In genomic region chr19:6302114-6302513, GRCm38 (mm10) we compare ENCODE assay signal across 12 mouse cellular contexts. TPM values are rescaled to one million over a fixed set of nuclear protein-coding genes. Genes with fewer than 3 reads are reported as not detected.
DNase-seq lines count a peak whose midpoint lies in the region; ATAC-seq and TF ChIP-seq lines count a peak whose summit lies in the region.
"Had no signal": no experiment of that assay in that cellular context is flagged by ENCODE, and none has a peak within 500 bp of the region (broad histone marks: within the 10 kb centered on the region; RNA-seq: fewer than 3 reads in every experiment).

No protein-coding gene starts in this region.

- H3K4me2 ChIP-seq in hindbrain, embryonic 16.5 days (ENCODE audit: low read length) = no peak overlapping the region
- H3K4me2 ChIP-seq in hindbrain, embryonic 13.5 days = no peak overlapping the region
- H3K4me2 ChIP-seq in embryonic facial prominence, embryonic 14.5 days (ENCODE audit: low read depth, low read length) = no peak overlapping the region
- no peak overlapping the region for H3K4me2 ChIP-seq in liver, embryonic 15.5 days
- H3K4me2 ChIP-seq: neural tube, embryonic 12.5 days had no signal

- no peak overlapping the region for H3K4me3 ChIP-seq in hindbrain, embryonic 16.5 days (ENCODE audit: low read length)
- no peak overlapping the region for H3K4me3 ChIP-seq in hindbrain, embryonic 13.5 days
- peak overlapping the region; percentile 31; the same call in 1 of the 2 replicates for H3K4me3 ChIP-seq in G1E (ENCODE audit: low read depth, low read length)
- H3K4me3 ChIP-seq in embryonic facial prominence, embryonic 14.5 days (ENCODE audit: low read depth, low read length) = no peak overlapping the region
- H3K4me3 ChIP-seq in liver, embryonic 15.5 days (replicated peaks) = no peak overlapping the region
- H3K4me3 ChIP-seq: forebrain, embryonic 10.5 days; neural tube, embryonic 12.5 days had no signal

- H3K9me3 ChIP-seq in hindbrain, embryonic 16.5 days (ENCODE audit: control insufficient read depth, low read length) = no peaks in the 10 kb centered on the region
- no peaks in the 10 kb centered on the region for H3K9me3 ChIP-seq in hindbrain, embryonic 13.5 days
- H3K9me3 ChIP-seq in G1E (replicated peaks) = no peaks in the 10 kb centered on the region
- H3K9me3 ChIP-seq in embryonic facial prominence, embryonic 14.5 days (ENCODE audit: control insufficient read depth, low read length) = no peaks in the 10 kb centered on the region
- H3K9me3 ChIP-seq in liver, embryonic 15.5 days (replicated peaks) = no peaks in the 10 kb centered on the region
- H3K9me3 ChIP-seq: forebrain, embryonic 10.5 days; neural tube, embryonic 12.5 days had no signal

- H3K27ac ChIP-seq in hindbrain, embryonic 16.5 days (ENCODE audit: low read depth, low read length) = 0 out of 2 replicates have a peak overlapping the region, but pooled peaks have one; percentile 6
- H3K27ac ChIP-seq in hindbrain, embryonic 13.5 days = no peak overlapping the region
- peak overlapping the region; percentile 30; the same call in 1 of the 2 replicates for H3K27ac ChIP-seq in embryonic facial prominence, embryonic 14.5 days (replicated peaks; ENCODE audit: low read depth, low read length)
- peak overlapping the region; percentile 96 for H3K27ac ChIP-seq in liver, embryonic 15.5 days (replicated peaks)
- H3K27ac ChIP-seq: forebrain, embryonic 10.5 days; neural tube, embryonic 12.5 days had no signal

- H3K36me3 ChIP-seq in hindbrain, embryonic 16.5 days (ENCODE audit: control insufficient read depth, insufficient read depth, low read length) = peaks cover 16% of the 10 kb centered on the region
- H3K36me3 ChIP-seq in hindbrain, embryonic 13.5 days = peaks cover 38% of the 10 kb centered on the region
- peaks cover 36% of the 10 kb centered on the region for H3K36me3 ChIP-seq in G1E (replicated peaks)
- H3K36me3 ChIP-seq in embryonic facial prominence, embryonic 14.5 days (ENCODE audit: control insufficient read depth, insufficient read depth, low read length) = peaks cover 29% of the 10 kb centered on the region
- H3K36me3 ChIP-seq in liver, embryonic 15.5 days (replicated peaks) = peaks cover 32% of the 10 kb centered on the region

- WGBS in hindbrain, embryonic 16.5 days = 92% methylated on average over 5 of the region's 5 CpGs
- WGBS in hindbrain, embryonic 13.5 days = 94% methylated on average over 5 of the region's 5 CpGs
- WGBS in embryonic facial prominence, embryonic 14.5 days = 89% methylated on average over 5 of the region's 5 CpGs
- 47% methylated on average over 5 of the region's 5 CpGs for WGBS in liver, embryonic 15.5 days (ENCODE audit: insufficient replicate concordance)

- peaks cover 9% of the 10 kb centered on the region; the same call in 1 of the 2 replicates for H3K4me1 ChIP-seq in hindbrain, embryonic 16.5 days (ENCODE audit: control insufficient read depth, insufficient read depth, low read depth, low read length)
- peaks cover 16% of the 10 kb centered on the region for H3K4me1 ChIP-seq in hindbrain, embryonic 13.5 days (replicated peaks)
- peaks cover 87% of the 10 kb centered on the region for H3K4me1 ChIP-seq in G1E (ENCODE audit: insufficient read depth, low read depth, low read length)
- 0 out of 2 replicates have a peak, but pooled peaks cover 4% of the 10 kb centered on the region for H3K4me1 ChIP-seq in embryonic facial prominence, embryonic 14.5 days (ENCODE audit: control insufficient read depth, insufficient read depth, low read length)
- peaks cover 99% of the 10 kb centered on the region for H3K4me1 ChIP-seq in liver, embryonic 15.5 days (replicated peaks)

- no peak for ATAC-seq in hindbrain, embryonic 16.5 days
- no peak for ATAC-seq in hindbrain, embryonic 13.5 days (ENCODE audit: low FRiP score)
- ATAC-seq in G1E (ENCODE audit: extremely low read depth, insufficient number of reproducible peaks, low FRiP score, poor library complexity, severe bottlenecking) = no peak
- no peak for ATAC-seq in embryonic facial prominence, embryonic 14.5 days (ENCODE audit: low read depth)
- ATAC-seq in liver, embryonic 15.5 days (ENCODE audit: insufficient read depth) = no peak

- TF ChIP-seq CTCF in G1E (IDR thresholded peaks at IDR 0.05; ENCODE audit: low read depth, low read length) = no peak

- no peak overlapping the region for H3K9ac ChIP-seq in hindbrain, embryonic 16.5 days (ENCODE audit: low read depth, low read length)
- H3K9ac ChIP-seq in hindbrain, embryonic 13.5 days = no peak overlapping the region
- H3K9ac ChIP-seq in embryonic facial prominence, embryonic 14.5 days (ENCODE audit: low read depth, low read length) = no peak overlapping the region
- H3K9ac ChIP-seq in liver, embryonic 15.5 days = no peak overlapping the region
- H3K9ac ChIP-seq: neural tube, embryonic 12.5 days had no signal

- no peaks in the 10 kb centered on the region for H3K27me3 ChIP-seq in hindbrain, embryonic 16.5 days (replicated peaks; ENCODE audit: control insufficient read depth, insufficient read depth, low read length)
- no peaks in the 10 kb centered on the region for H3K27me3 ChIP-seq in hindbrain, embryonic 13.5 days
- H3K27me3 ChIP-seq in G1E (ENCODE audit: insufficient read depth, low read length) = no peaks in the 10 kb centered on the region
- no peaks in the 10 kb centered on the region for H3K27me3 ChIP-seq in embryonic facial prominence, embryonic 14.5 days (replicated peaks; ENCODE audit: control insufficient read depth, insufficient read depth, low read length)
- no peaks in the 10 kb centered on the region for H3K27me3 ChIP-seq in liver, embryonic 15.5 days
- H3K27me3 ChIP-seq: neural tube, embryonic 12.5 days had no signal

- no peak for DNase-seq in G1E (ENCODE audit: low spot score)
- DNase-seq in embryonic facial prominence, embryonic 14.5 days (ENCODE audit: low spot score) = no peak
- no peak for DNase-seq in layer of hippocampus, postnatal 14 days (ENCODE audit: low spot score in 2 of 2)
- no peak for DNase-seq in ovary, adult 18-20 months (ENCODE audit: low spot score)
- DNase-seq: kidney, adult 2 months; lung, postnatal 14 days; midbrain, embryonic 14.5 days had no signal

RNA-seq across cellular contexts. Expression of gene Cdc42bpg, which starts 4.1 kb away (rescaled TPM):
- 0.26 and 0.31 TPM in 2 replicates for polyA plus RNA-seq in hindbrain, embryonic 16.5 days (2015; fragmentation: Nextera tagmentation; extraction: Ambion mirVana)
- 0.42 and 0.48 TPM in 2 replicates for polyA plus RNA-seq in hindbrain, embryonic 13.5 days (2015; fragmentation: Nextera tagmentation; extraction: Ambion mirVana)
- 5.0 and 7.6 TPM in 2 replicates for total RNA-seq in G1E (2014; fragmentation: Nextera tagmentation)
- total RNA-seq in G1E (2017) = 2.0 and 2.4 TPM in 2 replicates
- polyA plus RNA-seq in G1E (2012) = 14.1 and 15.4 TPM in 2 replicates
- 1.5 and 1.6 TPM in 2 replicates for polyA plus RNA-seq in embryonic facial prominence, embryonic 14.5 days (2014; fragmentation: Nextera tagmentation; extraction: Ambion mirVana)
- 0.21 and 0.38 TPM in 2 replicates for polyA plus RNA-seq in liver, embryonic 15.5 days (2015; fragmentation: Nextera tagmentation; extraction: Ambion mirVana)
- 1 to 10 TPM; 4.9 to 5.6 TPM for total RNA-seq in layer of hippocampus, postnatal 14 days (2021)

RNA-seq across cellular contexts. Expression of gene Ehd1, which starts 25.6 kb away (rescaled TPM):
- polyA plus RNA-seq in hindbrain, embryonic 16.5 days (2015; fragmentation: Nextera tagmentation; extraction: Ambion mirVana) = 105 and 113 TPM in 2 replicates
- 86.8 and 96.4 TPM in 2 replicates for polyA plus RNA-seq in hindbrain, embryonic 13.5 days (2015; fragmentation: Nextera tagmentation; extraction: Ambion mirVana)
- 18.0 and 18.7 TPM in 2 replicates for total RNA-seq in G1E (2014; fragmentation: Nextera tagmentation)
- 22.0 and 23.3 TPM in 2 replicates for total RNA-seq in G1E (2017)
- 132 and 135 TPM in 2 replicates for polyA plus RNA-seq in G1E (2012)
- 68.4 and 68.6 TPM in 2 replicates for polyA plus RNA-seq in embryonic facial prominence, embryonic 14.5 days (2014; fragmentation: Nextera tagmentation; extraction: Ambion mirVana)
- 64.0 and 69.3 TPM in 2 replicates for polyA plus RNA-seq in liver, embryonic 15.5 days (2015; fragmentation: Nextera tagmentation; extraction: Ambion mirVana)
- total RNA-seq in layer of hippocampus, postnatal 14 days (2021) = 10 to 100 TPM; 68.8 to 79.0 TPM

RNA-seq across cellular contexts. Expression of gene Men1, which starts 32.7 kb away (rescaled TPM):
- 68.4 and 85.0 TPM in 2 replicates for polyA plus RNA-seq in hindbrain, embryonic 16.5 days (2015; fragmentation: Nextera tagmentation; extraction: Ambion mirVana)
- polyA plus RNA-seq in hindbrain, embryonic 13.5 days (2015; fragmentation: Nextera tagmentation; extraction: Ambion mirVana) = 71.7 and 73.8 TPM in 2 replicates
- total RNA-seq in G1E (2014; fragmentation: Nextera tagmentation) (51.0 and 53.9 TPM in 2 replicates), G1E (2017) (28.8 and 30.9 TPM in 2 replicates)
- 146 and 213 TPM in 2 replicates for polyA plus RNA-seq in G1E (2012)
- polyA plus RNA-seq in embryonic facial prominence, embryonic 14.5 days (2014; fragmentation: Nextera tagmentation; extraction: Ambion mirVana) = 54.2 and 61.5 TPM in 2 replicates
- 25.1 and 25.4 TPM in 2 replicates for polyA plus RNA-seq in liver, embryonic 15.5 days (2015; fragmentation: Nextera tagmentation; extraction: Ambion mirVana)
- total RNA-seq in layer of hippocampus, postnatal 14 days (2021) = 10 to 100 TPM; 66.4 to 68.2 TPM

RNA-seq across cellular contexts. Expression of gene Map4k2, which starts 38.8 kb away (rescaled TPM):
- polyA plus RNA-seq in hindbrain, embryonic 16.5 days (2015; fragmentation: Nextera tagmentation; extraction: Ambion mirVana) = 19.6 and 23.1 TPM in 2 replicates
- polyA plus RNA-seq in hindbrain, embryonic 13.5 days (2015; fragmentation: Nextera tagmentation; extraction: Ambion mirVana) = 17.5 and 17.6 TPM in 2 replicates
- total RNA-seq in G1E (2014; fragmentation: Nextera tagmentation) = 13.3 and 13.4 TPM in 2 replicates
- 13.2 and 19.4 TPM in 2 replicates for total RNA-seq in G1E (2017)
- 19.3 and 26.6 TPM in 2 replicates for polyA plus RNA-seq in G1E (2012)
- polyA plus RNA-seq in embryonic facial prominence, embryonic 14.5 days (2014; fragmentation: Nextera tagmentation; extraction: Ambion mirVana) = 9.8 and 9.9 TPM in 2 replicates
- polyA plus RNA-seq in liver, embryonic 15.5 days (2015; fragmentation: Nextera tagmentation; extraction: Ambion mirVana) = 7.7 and 9.1 TPM in 2 replicates
- total RNA-seq in layer of hippocampus, postnatal 14 days (2021) = 10 to 100 TPM; 82.6 to 85.8 TPM
